Mouse (Mus musculus) limb, embryonic 14.5 days (tissue): ENCODE data around the gene Ccr1. TPM values are rescaled to one million over a fixed set of nuclear protein-coding genes. Genes with fewer than 3 reads are reported as not detected.

Experiments used
- ATAC-seq: fragments of 200-750 bp; cut with Nextera tagmentation; 2 replicates; pipeline ENCODE4 v1.8.0; 2017; ENCODE audit warnings: low read depth, moderate number of reproducible peaks, moderate TSS enrichment; ENCODE audit not compliant: low FRiP score
- DNase-seq: peaks from one replicate; pipeline ENCODE4 v3.0.0-alpha.2; 2015; ENCODE audit warnings: low spot score
- H3K27ac ChIP-seq: fragments of 300-500 bp; sonication (generic); replicated peaks from 2 replicates; pipeline ENCODE4 v1.5.1; 2014; ENCODE audit warnings: low read depth, mild to moderate bottlenecking, low read length, moderate library complexity, mixed read lengths
- H3K27me3 ChIP-seq: fragments of 300-500 bp; sonication (generic); 2 replicates; pipeline ENCODE4 v1.6.1; 2014; ENCODE audit warnings: low read length, mixed read lengths; ENCODE audit not compliant: control insufficient read depth, insufficient read depth
- H3K36me3 ChIP-seq: fragments of 300-500 bp; sonication (generic); 2 replicates; pipeline ENCODE4 v1.6.1; 2014; ENCODE audit warnings: mild to moderate bottlenecking, low read length, moderate library complexity, mixed read lengths; ENCODE audit not compliant: control insufficient read depth, insufficient read depth
- H3K4me1 ChIP-seq: fragments of 300-500 bp; sonication (generic); 2 replicates; pipeline ENCODE4 v1.6.1; 2014; ENCODE audit warnings: antibody characterized with exemption, low read length, mixed read lengths; ENCODE audit not compliant: control insufficient read depth, insufficient read depth
- H3K4me2 ChIP-seq: fragments of 300-500 bp; sonication (generic); replicated peaks from 2 replicates; pipeline ENCODE4 v1.6.1; 2014; ENCODE audit warnings: low read depth, mild to moderate bottlenecking, low read length, moderate library complexity; ENCODE audit not compliant: severe bottlenecking
- H3K4me3 ChIP-seq: fragments of 300-500 bp; sonication (generic); replicated peaks from 2 replicates; pipeline ENCODE4 v1.5.1; 2014; ENCODE audit warnings: low read length
- H3K9ac ChIP-seq: fragments of 300-500 bp; sonication (generic); 2 replicates; pipeline ENCODE4 v1.6.1; 2014; ENCODE audit warnings: mild to moderate bottlenecking, low read depth, low read length, moderate library complexity; ENCODE audit not compliant: severe bottlenecking
- H3K9me3 ChIP-seq: fragments of 300-500 bp; sonication (generic); 2 replicates; pipeline ENCODE4 v1.6.1; 2016; ENCODE audit warnings: low read length; ENCODE audit not compliant: control insufficient read depth
- POLR2A ChIP-seq: fragments of 200-500 bp; IDR thresholded peaks from 2 replicates; pipeline ENCODE4 v1.8.0; 2012; ENCODE audit warnings: inconsistent platforms, mild to moderate bottlenecking, moderate library complexity, borderline replicate concordance; ENCODE audit not compliant: insufficient read depth, insufficient read length; ENCODE audit errors: extremely low read depth
- WGBS: fragments of 180-500 bp; shearing (Covaris S2); extraction: QIAGEN DNeasy Blood & Tissue Kit; methylation state at CpG from one replicate; pipeline ENCODE4 v1.1.7; 2014; 5-methylcytosine and 5-hydroxymethylcytosine counted together
- polyA plus RNA-seq, 2 experiments: library from polyadenylated mRNA; depleted of rRNA in 1 of 2; stranded (reverse) in 1 of 2; unstranded in 1 of 2; fragments of >200 nt; fragmentation: Nextera tagmentation in 1 of 2; extraction: Ambion mirVana in 1 of 2; gene quantifications; 2 replicates each; pipeline versions ENCODE4 v1.2.1 to v1.2.3; 2012 to 2014

Gene Ccr1
- polyA plus RNA-seq, 2 experiments, result 3.2 to 3.4 TPM

- DNase-seq (no peak), ATAC-seq (no peak)
- Histone ChIP-seq H3K27ac (no peak overlapping the region), H3K4me3 (no peak overlapping the region), H3K9me3 (no peaks in the 10 kb centered on the region), H3K27me3 (no peaks in the 10 kb centered on the region), H3K36me3 (no peaks in the 10 kb centered on the region), H3K4me1 (no peaks in the 10 kb centered on the region), H3K4me2 (no peak overlapping the region), H3K9ac (no peak overlapping the region)
- 77% methylated on average over 3 of the region's 3 CpGs for WGBS
- no peak for TF ChIP-seq POLR2A
These were observed 3.7 kb downstream of the Ccr1 start for GRCm38 (mm10) chr9:123964776-123965175.

- WGBS, result 69% methylated on average over 1 of the region's 1 CpGs
- no peak for ATAC-seq
- no peaks in the 10 kb centered on the region for H3K4me1 ChIP-seq
- no peak overlapping the region for H3K4me3 ChIP-seq
- H3K27ac ChIP-seq, result no peak overlapping the region
- no peak for TF ChIP-seq POLR2A
- H3K27me3 ChIP-seq, result no peaks in the 10 kb centered on the region
- H3K9ac ChIP-seq, result no peak overlapping the region
- H3K4me2 ChIP-seq, result no peak overlapping the region
- H3K9me3 ChIP-seq, result no peaks in the 10 kb centered on the region
- H3K36me3 ChIP-seq, result no peaks in the 10 kb centered on the region
- DNase-seq, result no peak
These were observed 8.3 kb downstream of the Ccr1 start for GRCm38 (mm10) chr9:123960161-123960560.

- WGBS, result 75% methylated on average over 3 of the region's 3 CpGs
- Histone ChIP-seq H3K9ac (no peak overlapping the region), H3K9me3 (no peaks in the 10 kb centered on the region), H3K27ac (no peak overlapping the region), H3K27me3 (no peaks in the 10 kb centered on the region), H3K4me3 (no peak overlapping the region), H3K36me3 (no peaks in the 10 kb centered on the region), H3K4me1 (no peaks in the 10 kb centered on the region), H3K4me2 (no peak overlapping the region)
- DNase-seq (no peak), ATAC-seq (no peak)
- no peak for TF ChIP-seq POLR2A
These were observed 10.5 kb downstream of the Ccr1 start for GRCm38 (mm10) chr9:123957911-123958413.

GRCm38 (mm10) chr9:123956892-123957291 is 11.6 kb downstream of the Ccr1 start:
- no peak for TF ChIP-seq POLR2A
- ATAC-seq (no peak), DNase-seq (no peak)
- Histone ChIP-seq H3K9me3 (no peaks in the 10 kb centered on the region), H3K4me1 (no peaks in the 10 kb centered on the region), H3K4me3 (no peak overlapping the region), H3K36me3 (no peaks in the 10 kb centered on the region), H3K27ac (no peak overlapping the region), H3K27me3 (no peaks in the 10 kb centered on the region), H3K4me2 (no peak overlapping the region), H3K9ac (no peak overlapping the region)
- 58% methylated on average over 1 of the region's 1 CpGs for WGBS

GRCm38 (mm10) chr9:123953551-123953950 is 14.9 kb downstream of the Ccr1 start:
- 71% methylated on average over 2 of the region's 2 CpGs for WGBS

GRCm38 (mm10) chr9:123951176-123951575 is 17.3 kb downstream of the Ccr1 start:
- no peak for TF ChIP-seq POLR2A

More at GRCm38 (mm10) chr9:123953551-123953950, 14.9 kb downstream of the Ccr1 start:
- Histone ChIP-seq H3K9me3 (no peaks in the 10 kb centered on the region), H3K4me3 (no peak overlapping the region), H3K4me2 (no peak overlapping the region), H3K27ac (no peak overlapping the region), H3K9ac (no peak overlapping the region), H3K27me3 (no peaks in the 10 kb centered on the region), H3K36me3 (no peaks in the 10 kb centered on the region), H3K4me1 (no peaks in the 10 kb centered on the region)
- ATAC-seq, result no peak
- no peak for DNase-seq
- TF ChIP-seq POLR2A, result no peak

More at GRCm38 (mm10) chr9:123951176-123951575, 17.3 kb downstream of the Ccr1 start:
- H3K36me3 ChIP-seq, result no peaks in the 10 kb centered on the region
- ATAC-seq (no peak), DNase-seq (no peak)
- no peak overlapping the region for H3K4me3 ChIP-seq
- no peak overlapping the region for H3K9ac ChIP-seq
- H3K4me1 ChIP-seq, result no peaks in the 10 kb centered on the region
- H3K4me2 ChIP-seq, result no peak overlapping the region
- no peaks in the 10 kb centered on the region for H3K27me3 ChIP-seq
- 92% methylated on average over 1 of the region's 1 CpGs for WGBS
- no peaks in the 10 kb centered on the region for H3K9me3 ChIP-seq
- H3K27ac ChIP-seq, result no peak overlapping the region
